Mouse (Mus musculus) forebrain, embryonic 11.5 days (tissue): Measurements from ENCODE around the gene Tsc2. TPM values are rescaled to one million over a fixed set of nuclear protein-coding genes. Genes with fewer than 3 reads are reported as not detected.
A peak's percentile ranks its signal among the peaks of the same experiment; 100 is the strongest.

Experiments
- ATAC-seq: fragments of 200-750 bp; cut with Nextera tagmentation; replicated peaks from 2 replicates; pipeline ENCODE4 v1.8.0; 2017; ENCODE audit warnings: moderate TSS enrichment; ENCODE audit not compliant: low FRiP score
- DNase-seq: peaks from one replicate; pipeline ENCODE4 v3.0.0-alpha.2; 2017; ENCODE audit warnings: low spot score
- H3K27ac ChIP-seq: fragments of 300-500 bp; sonication (generic); 2 replicates; pipeline ENCODE4 v1.5.1; 2014; ENCODE audit warnings: low read depth, low read length
- H3K27me3 ChIP-seq: fragments of 300-500 bp; sonication (generic); 2 replicates; pipeline ENCODE4 v1.6.1; 2014; ENCODE audit warnings: mild to moderate bottlenecking, low read length, mixed read lengths; ENCODE audit not compliant: control insufficient read depth, insufficient read depth
- H3K36me3 ChIP-seq: fragments of 300-500 bp; sonication (generic); 2 replicates; pipeline ENCODE4 v1.6.1; 2014; ENCODE audit warnings: mild to moderate bottlenecking, low read length, moderate library complexity, mixed read lengths; ENCODE audit not compliant: control insufficient read depth, insufficient read depth
- H3K4me1 ChIP-seq: fragments of 300-500 bp; sonication (generic); replicated peaks from 2 replicates; pipeline ENCODE4 v1.6.1; 2014; ENCODE audit warnings: low read length, mixed read lengths; ENCODE audit not compliant: control insufficient read depth, insufficient read depth
- H3K4me2 ChIP-seq: fragments of 300-500 bp; sonication (generic); 2 replicates; pipeline ENCODE4 v1.6.1; 2014; ENCODE audit warnings: low read depth, mild to moderate bottlenecking, low read length, moderate library complexity, mixed read lengths; ENCODE audit not compliant: severe bottlenecking
- H3K4me3 ChIP-seq: fragments of 300-500 bp; sonication (generic); 2 replicates; pipeline ENCODE4 v1.5.1; 2014; ENCODE audit warnings: low read depth, low read length
- H3K9ac ChIP-seq: fragments of 300-500 bp; sonication (generic); 2 replicates; pipeline ENCODE4 v1.6.1; 2014; ENCODE audit warnings: low read length
- H3K9me3 ChIP-seq: fragments of 300-500 bp; sonication (generic); 2 replicates; pipeline ENCODE4 v1.6.1; 2016; ENCODE audit warnings: low read length, mixed read lengths; ENCODE audit not compliant: control insufficient read depth
- WGBS: fragments of 180-500 bp; shearing (Covaris S2); extraction: QIAGEN DNeasy Blood & Tissue Kit; methylation state at CpG from one replicate; pipeline ENCODE4 v1.1.7; 2014; 5-methylcytosine and 5-hydroxymethylcytosine counted together
- polyA plus RNA-seq: library from polyadenylated mRNA; unstranded; fragments of >200 nt; fragmentation: Nextera tagmentation; extraction: Ambion mirVana; gene quantifications from 2 replicates; pipeline ENCODE4 v1.2.1, GENCODE M21; 2014

Tsc2 gene
- polyA plus RNA-seq, 1 experiment from 2014 or later: 87.4 TPM

GRCm38 (mm10) chr17:24551050-24551444 lies 81.4 kb downstream of the Tsc2 start:
- H3K4me1 ChIP-seq: peaks cover 12% of the 10 kb centered on the region; the same call in 1 of the 2 replicates
- WGBS: 47% methylated on average over 3 of the region's 3 CpGs

DNA sequence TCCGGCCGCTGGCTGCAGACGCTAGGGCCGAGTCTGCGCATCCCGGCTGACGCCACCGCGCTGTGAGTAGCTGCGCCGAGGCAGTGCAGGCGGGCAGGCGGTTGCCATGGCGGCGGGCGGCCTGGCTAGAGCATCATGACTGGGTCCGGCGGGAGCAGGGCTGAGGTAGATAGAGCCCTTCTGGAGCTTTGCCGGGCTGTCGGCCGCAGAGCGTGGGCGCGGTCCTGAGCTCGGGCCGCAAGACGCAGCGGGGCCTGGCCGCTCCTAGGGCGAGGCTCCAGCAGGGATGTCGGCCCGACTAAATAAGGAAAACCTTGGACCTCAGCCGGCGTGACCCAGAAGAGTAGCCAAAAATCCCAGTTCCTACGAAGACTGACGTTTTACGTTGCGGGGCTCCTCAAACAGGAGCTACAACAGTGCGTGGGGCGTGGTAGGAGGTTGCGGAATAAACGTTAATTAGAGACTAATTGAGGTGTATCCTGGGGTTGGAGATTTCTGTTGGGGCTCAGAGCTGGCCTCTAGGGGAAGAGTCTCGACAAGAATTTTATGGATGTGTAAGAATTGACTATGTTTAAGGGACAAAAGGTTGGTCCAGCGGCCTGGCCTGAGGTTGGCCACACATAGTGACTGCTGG lies 81.9 kb downstream of the Tsc2 start:
- Histone ChIP-seq H3K36me3 (no peaks in the 10 kb centered on the region), H3K27ac (peak overlapping the region; percentile 94), H3K9me3 (no peaks in the 10 kb centered on the region), H3K4me2 (peak overlapping the region; percentile 86), H3K27me3 (peaks cover 10% of the 10 kb centered on the region; the same call in 1 of the 2 replicates), H3K4me1 (peaks cover 12% of the 10 kb centered on the region; the same call in 1 of the 2 replicates), H3K9ac (peak overlapping the region; percentile 91), H3K4me3 (peak overlapping the region; percentile 84)
- ATAC-seq (peak; percentile 88), DNase-seq (peak; percentile 91)
- WGBS: under 1% methylated on average over 44 of the region's 44 CpGs

More at GRCm38 (mm10) chr17:24551050-24551444, 81.4 kb downstream of the Tsc2 start:
- Histone ChIP-seq H3K9ac (peak overlapping the region; percentile 91), H3K9me3 (no peaks in the 10 kb centered on the region), H3K27ac (no peak overlapping the region), H3K36me3 (no peaks in the 10 kb centered on the region), H3K4me2 (peak overlapping the region; percentile 86), H3K27me3 (peaks cover 10% of the 10 kb centered on the region; the same call in 1 of the 2 replicates), H3K4me3 (peak overlapping the region; percentile 84)
- ATAC-seq (no peak), DNase-seq (no peak)

DNA sequence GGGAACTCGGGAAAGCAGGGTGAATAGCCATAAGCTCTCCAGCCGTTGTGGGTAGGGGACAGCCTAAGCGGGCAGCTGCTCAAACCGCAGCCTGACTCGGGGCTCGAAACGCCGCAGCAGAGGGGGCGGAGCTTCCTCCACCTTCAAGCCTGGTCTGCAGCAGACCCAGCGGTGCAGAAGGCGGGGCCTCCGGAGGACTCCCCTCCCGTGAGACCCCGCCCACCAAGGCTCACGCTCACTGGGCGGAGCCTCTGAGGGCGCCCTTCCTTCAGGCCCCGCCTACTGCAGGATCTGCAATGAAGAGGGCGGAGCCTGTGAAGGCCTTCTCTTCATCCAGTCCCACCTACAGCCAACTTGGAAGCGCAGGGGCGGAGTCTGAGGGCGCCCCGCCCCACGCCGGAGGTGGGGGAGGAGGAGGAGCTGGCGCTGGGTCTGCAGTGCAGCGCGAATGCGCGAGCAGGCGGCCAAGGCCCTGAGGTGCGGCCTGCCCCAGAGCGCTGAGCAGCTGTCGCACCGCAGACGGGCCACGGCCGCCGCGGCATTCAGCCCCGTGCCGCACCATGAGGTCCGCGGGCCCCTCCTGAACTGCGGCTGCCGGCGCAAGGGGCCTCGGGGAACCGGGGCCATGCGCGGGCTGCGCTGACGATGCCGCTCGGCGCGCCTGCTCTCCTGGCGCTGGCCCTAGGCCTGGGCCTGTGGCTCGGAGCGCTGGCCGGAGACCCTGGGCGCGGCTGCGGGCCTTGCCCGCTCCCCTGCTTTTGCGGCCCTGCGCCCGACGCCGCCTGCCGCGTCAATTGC lies 82.6 kb downstream of the Tsc2 start, which contains the start of gene Pkd1:
TSS of gene Pkd1 (plus strand) at position 217 of the 798 bp plus-strand sequence.
- ATAC-seq (peak; percentile 96), DNase-seq (peak; percentile 100)
- Histone ChIP-seq H3K4me1 (peaks cover 12% of the 10 kb centered on the region; the same call in 1 of the 2 replicates), H3K9me3 (no peaks in the 10 kb centered on the region), H3K27me3 (peaks cover 10% of the 10 kb centered on the region; the same call in 1 of the 2 replicates), H3K27ac (peak within 1 kb of the TSS; percentile 94), H3K9ac (peak within 1 kb of the TSS; percentile 91), H3K36me3 (no peaks in the 10 kb centered on the region), H3K4me2 (peak within 1 kb of the TSS; percentile 86), H3K4me3 (peak within 1 kb of the TSS; percentile 84)
- WGBS: under 1% methylated on average over 71 of the region's 72 CpGs

DNA sequence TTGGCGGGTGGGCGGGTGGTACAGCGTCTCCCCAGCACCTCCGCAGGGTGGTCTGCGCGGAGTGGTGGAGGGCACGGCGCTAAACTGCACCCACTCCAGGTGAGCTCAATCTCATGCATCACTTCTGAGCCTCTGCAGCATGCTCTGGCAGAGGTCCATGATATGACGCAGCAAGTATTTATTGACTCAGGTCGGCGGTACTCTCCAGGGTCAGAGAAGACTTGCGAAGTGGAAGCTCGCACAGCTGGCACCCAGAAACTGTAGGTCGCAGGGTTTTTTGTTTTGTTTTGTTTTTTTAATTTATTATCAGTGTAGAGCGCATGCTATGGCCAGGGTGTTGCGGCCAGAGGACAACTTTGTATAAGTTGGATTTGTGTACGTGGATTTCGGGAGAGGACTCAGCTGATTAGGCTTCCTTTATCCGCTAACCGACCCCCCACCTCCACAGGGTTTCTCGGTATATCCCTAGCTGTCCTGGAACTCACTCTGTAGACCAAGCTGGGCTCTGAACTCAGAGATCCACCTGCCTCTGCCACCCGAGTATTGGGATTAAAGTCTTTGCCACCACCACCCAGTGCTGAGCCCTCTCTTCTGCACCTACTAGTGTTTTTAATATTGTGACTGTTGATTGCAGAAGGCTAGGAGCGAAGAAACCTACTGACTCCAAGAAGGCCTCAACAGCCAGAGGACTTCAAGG lies 83.4 kb downstream of the Tsc2 start:
- Histone ChIP-seq H3K4me3 (peak overlapping the region; percentile 84), H3K9me3 (no peaks in the 10 kb centered on the region), H3K27me3 (peaks cover 10% of the 10 kb centered on the region; the same call in 1 of the 2 replicates), H3K4me1 (peaks cover 12% of the 10 kb centered on the region; the same call in 1 of the 2 replicates), H3K36me3 (no peaks in the 10 kb centered on the region), H3K9ac (peak overlapping the region; percentile 37), H3K4me2 (peak overlapping the region; percentile 86), H3K27ac (no peak overlapping the region; the same call in 1 of the 2 replicates)
- ATAC-seq: no peak; the same call in 1 of the 2 replicates
- peak; percentile 58 for DNase-seq
- 8% methylated on average over 23 of the region's 23 CpGs for WGBS

DNA sequence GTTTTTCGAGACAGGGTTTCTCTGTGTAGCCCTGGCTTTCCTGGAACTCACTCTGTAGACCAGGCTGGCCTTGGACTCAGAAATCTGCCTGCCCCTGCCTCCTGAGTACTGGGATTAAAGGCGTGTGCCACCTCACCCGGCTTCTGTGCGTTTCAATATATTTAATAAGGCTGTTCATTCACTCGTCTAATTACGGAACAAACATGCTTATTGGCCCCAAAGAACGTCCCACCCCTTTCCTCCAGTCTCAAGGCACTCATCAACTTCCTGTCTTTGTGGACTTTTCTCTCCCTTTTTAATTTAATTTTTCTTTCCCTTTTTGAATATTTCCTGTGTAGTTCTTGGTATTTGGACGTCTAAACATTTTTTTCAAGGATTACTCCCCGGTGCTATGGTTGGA lies 84.0 kb downstream of the Tsc2 start:
- Histone ChIP-seq H3K4me2 (peak overlapping the region; percentile 86; the same call in 1 of the 2 replicates), H3K27me3 (peaks cover 10% of the 10 kb centered on the region; the same call in 1 of the 2 replicates), H3K4me3 (no peak overlapping the region), H3K4me1 (peaks cover 12% of the 10 kb centered on the region; the same call in 1 of the 2 replicates), H3K36me3 (no peaks in the 10 kb centered on the region), H3K9me3 (no peaks in the 10 kb centered on the region), H3K27ac (no peak overlapping the region), H3K9ac (no peak overlapping the region)
- 30% methylated on average over 9 of the region's 9 CpGs for WGBS
- DNase-seq: no peak
- no peak for ATAC-seq

DNA sequence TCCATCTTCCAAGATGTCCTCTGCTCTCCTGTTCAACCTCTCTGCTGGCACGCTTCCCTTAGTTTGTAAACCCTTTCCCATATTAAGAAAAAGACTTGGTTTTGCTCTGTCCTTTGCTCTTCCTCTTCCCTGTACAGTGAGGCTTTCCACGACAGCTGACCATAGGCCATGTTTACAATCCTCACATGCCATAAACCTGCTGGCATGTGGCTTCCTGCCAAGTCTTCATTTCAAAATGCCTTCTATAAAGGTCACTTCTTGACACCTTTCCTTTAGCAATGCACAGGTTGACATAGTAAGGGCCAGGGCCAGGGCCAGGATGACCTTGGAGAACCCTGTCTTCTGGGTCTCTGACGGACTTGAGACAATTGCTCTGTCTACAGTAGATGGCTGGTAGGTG lies 86.2 kb downstream of the Tsc2 start:
- Histone ChIP-seq H3K4me3 (no peak overlapping the region), H3K9ac (no peak overlapping the region), H3K9me3 (no peaks in the 10 kb centered on the region), H3K27me3 (peaks cover 10% of the 10 kb centered on the region; the same call in 1 of the 2 replicates), H3K27ac (no peak overlapping the region), H3K4me2 (no peak overlapping the region), H3K4me1 (peaks cover 10% of the 10 kb centered on the region; the same call in 1 of the 2 replicates), H3K36me3 (no peaks in the 10 kb centered on the region)
- DNase-seq (no peak), ATAC-seq (no peak)
- 86% methylated on average over 3 of the region's 3 CpGs for WGBS
